Mouse (Mus musculus) testis, adult 2 months (tissue): ENCODE data around the gene Rad23a. TPM values are rescaled to one million over a fixed set of nuclear protein-coding genes. Genes with fewer than 3 reads are reported as not detected.

Experiments used
- H3K27ac ChIP-seq: fragments of 200-500 bp; 2 replicates; pipeline ENCODE4 v1.5.1; 2012; ENCODE audit warnings: low read depth, low read length; ENCODE audit not compliant: control insufficient read depth, insufficient read depth
- H3K27me3 ChIP-seq: fragments of 200-500 bp; 2 replicates; pipeline ENCODE4 v1.6.1; 2012; ENCODE audit warnings: mild to moderate bottlenecking, low read length, moderate library complexity; ENCODE audit not compliant: control insufficient read depth, insufficient read depth
- H3K36me3 ChIP-seq: fragments of 200-500 bp; 2 replicates; pipeline ENCODE4 v1.6.1; 2012; ENCODE audit warnings: mild to moderate bottlenecking, low read length; ENCODE audit not compliant: control insufficient read depth, insufficient read depth
- H3K4me1 ChIP-seq: fragments of 200-500 bp; 2 replicates; pipeline ENCODE4 v1.6.1; 2012; ENCODE audit warnings: low read length; ENCODE audit not compliant: control insufficient read depth, insufficient read depth
- H3K4me3 ChIP-seq: fragments of 200-500 bp; 2 replicates; pipeline ENCODE4 v1.5.1; 2012; ENCODE audit warnings: low read depth, mild to moderate bottlenecking, low read length, moderate library complexity, mixed read lengths; ENCODE audit not compliant: control insufficient read depth
- CTCF ChIP-seq: fragments of 200-500 bp; IDR thresholded peaks from 2 replicates; pipeline ENCODE4 v1.5.1; 2012; ENCODE audit warnings: low read depth, mild to moderate bottlenecking, inconsistent platforms, low read length, moderate library complexity; ENCODE audit not compliant: control insufficient read depth, insufficient read depth, insufficient replicate concordance
- POLR2A ChIP-seq: fragments of 200-500 bp; IDR thresholded peaks from 2 replicates; pipeline ENCODE4 v1.6.1; 2012; ENCODE audit warnings: low read depth, mild to moderate bottlenecking, inconsistent platforms, low read length, moderate library complexity; ENCODE audit not compliant: control insufficient read depth
- polyA plus RNA-seq: library from polyadenylated mRNA; depleted of rRNA; stranded (reverse); fragments of >200 nt; gene quantifications from 2 replicates; pipeline ENCODE4 v1.2.3, GENCODE M21; 2012

The Rad23a gene
- polyA plus RNA-seq, 1 experiment, result 106 TPM

GRCm38 (mm10) chr8:84797256-84797797 is 43.1 kb downstream of the Rad23a start:
- Histone ChIP-seq H3K4me3 (no peak overlapping the region), H3K36me3 (no peaks in the 10 kb centered on the region), H3K27me3 (no peaks in the 10 kb centered on the region), H3K4me1 (peaks cover 7% of the 10 kb centered on the region), H3K27ac (no peak overlapping the region)
- TF ChIP-seq CTCF, result no peak
- TF ChIP-seq POLR2A, result no peak

DNA sequence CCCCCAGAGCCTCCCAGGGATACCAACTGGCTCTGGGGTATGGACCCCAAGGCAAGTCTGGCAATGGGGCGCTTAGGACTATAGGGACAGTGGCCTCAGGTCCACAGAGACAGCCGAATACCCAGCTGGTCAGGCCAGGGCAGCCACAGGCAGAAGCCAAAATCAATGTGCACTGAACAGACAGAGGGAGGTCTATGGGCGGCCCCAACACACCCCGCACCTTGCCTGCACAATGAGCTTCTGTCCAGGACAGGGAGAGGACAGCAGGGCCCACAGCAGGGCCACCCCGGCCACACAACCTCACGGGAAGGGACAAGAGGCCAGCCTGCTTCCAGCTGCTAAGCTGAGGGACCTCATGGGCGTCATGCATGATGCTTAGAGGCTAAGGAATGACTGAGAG is 46.0 kb downstream of the Rad23a start:
- Histone ChIP-seq H3K4me1 (peaks cover 5% of the 10 kb centered on the region), H3K27me3 (no peaks in the 10 kb centered on the region), H3K27ac (no peak overlapping the region), H3K36me3 (no peaks in the 10 kb centered on the region), H3K4me3 (no peak overlapping the region)
- TF ChIP-seq POLR2A (no peak), CTCF (no peak)

- no peak for TF ChIP-seq CTCF
- no peak for TF ChIP-seq POLR2A
- Histone ChIP-seq H3K27me3 (no peaks in the 10 kb centered on the region), H3K4me3 (no peak overlapping the region), H3K4me1 (peaks cover 2% of the 10 kb centered on the region), H3K36me3 (no peaks in the 10 kb centered on the region), H3K27ac (no peak overlapping the region)
Measured at GRCm38 (mm10) chr8:84793791-84794485, 46.5 kb downstream of the Rad23a start.

GRCm38 (mm10) chr8:84793134-84793533 is 47.3 kb downstream of the Rad23a start:
- Histone ChIP-seq H3K4me1 (no peaks in the 10 kb centered on the region; the same call in 1 of the 2 replicates), H3K4me3 (no peak overlapping the region), H3K27me3 (no peaks in the 10 kb centered on the region), H3K27ac (no peak overlapping the region), H3K36me3 (no peaks in the 10 kb centered on the region)
- TF ChIP-seq CTCF (no peak), POLR2A (no peak)

DNA sequence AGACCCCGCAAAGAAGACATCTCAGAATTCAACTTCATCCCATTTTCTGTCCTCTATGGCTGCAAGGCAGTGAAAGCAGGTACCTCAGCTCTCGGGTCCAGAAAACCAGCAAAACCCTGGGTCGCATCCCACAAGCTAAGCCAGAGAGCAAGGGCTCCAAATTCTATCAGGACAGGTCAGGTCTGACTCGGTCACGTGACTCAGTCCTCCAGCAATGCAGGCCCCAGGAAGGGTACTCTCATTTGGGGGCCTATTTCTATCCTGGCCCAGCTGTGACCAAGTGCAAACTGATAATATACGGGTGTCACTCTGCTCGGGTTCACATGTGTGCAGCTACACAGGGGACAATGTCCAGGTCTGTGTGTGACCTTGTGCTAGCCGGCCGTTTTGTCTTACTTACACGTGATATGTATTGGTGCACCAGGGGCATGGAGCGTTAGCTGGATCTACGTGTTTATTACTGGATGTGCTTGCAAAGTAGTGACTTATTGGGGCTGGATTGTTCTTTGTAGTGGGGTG is 48.0 kb downstream of the Rad23a start:
- no peak for TF ChIP-seq POLR2A
- TF ChIP-seq CTCF, result no peak
- no peaks in the 10 kb centered on the region for H3K27me3 ChIP-seq
- no peaks in the 10 kb centered on the region; the same call in 1 of the 2 replicates for H3K4me1 ChIP-seq
- H3K36me3 ChIP-seq, result no peaks in the 10 kb centered on the region
- H3K27ac ChIP-seq, result no peak overlapping the region
- no peak overlapping the region for H3K4me3 ChIP-seq

DNA sequence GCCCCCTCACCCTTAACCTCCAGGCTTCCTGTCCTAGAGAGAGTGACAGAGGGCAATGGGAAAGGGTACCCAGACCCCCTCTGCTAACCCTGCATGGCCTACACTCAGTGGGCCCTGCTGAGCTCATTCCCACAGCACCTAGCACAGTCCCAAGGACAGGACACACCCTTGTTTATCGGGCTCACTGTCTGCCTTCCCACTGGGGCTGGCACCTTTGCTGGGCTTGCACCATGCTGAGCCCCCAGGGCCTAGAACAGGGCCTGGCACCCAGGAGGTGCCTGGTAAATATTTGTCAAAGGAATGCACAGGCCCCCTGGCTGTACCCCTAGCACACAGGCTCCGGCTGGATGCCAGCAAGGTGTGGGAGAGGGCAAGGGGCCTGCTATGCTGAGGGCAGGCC is 49.9 kb downstream of the Rad23a start:
- no peak overlapping the region for H3K27ac ChIP-seq
- H3K36me3 ChIP-seq, result no peaks in the 10 kb centered on the region
- H3K27me3 ChIP-seq, result no peaks in the 10 kb centered on the region
- H3K4me3 ChIP-seq, result no peak overlapping the region
- TF ChIP-seq CTCF, result no peak
- no peak for TF ChIP-seq POLR2A
- H3K4me1 ChIP-seq, result peaks cover 12% of the 10 kb centered on the region

GRCm38 (mm10) chr8:84789855-84790486 is 50.5 kb downstream of the Rad23a start:
- Histone ChIP-seq H3K27ac (no peak overlapping the region), H3K4me3 (no peak overlapping the region), H3K4me1 (peaks cover 12% of the 10 kb centered on the region), H3K36me3 (no peaks in the 10 kb centered on the region), H3K27me3 (no peaks in the 10 kb centered on the region)
- TF ChIP-seq CTCF (no peak), POLR2A (no peak)
